Mouse (Mus musculus) left cerebral cortex, postnatal 14 days (tissue): Measurements from ENCODE around the gene Cdk14. TPM values are rescaled to one million over a fixed set of nuclear protein-coding genes. Genes with fewer than 3 reads are reported as not detected.

Experiments
- DNase-seq, 2 experiments: peaks; one replicate each; pipeline ENCODE4 v3.0.0; 2021 to 2022; ENCODE audit warnings: low spot score in 2 of 2, mixed read lengths in 1 of 2
- intact Hi-C: fragments of 180-260 bp; cut with DNase I; formaldehyde crosslinking; loops from one replicate; pipeline ENCODE4 v1.15.1; 2025
- total RNA-seq, 2 experiments: library from RNA; stranded (reverse); gene quantifications; 2 replicates each; pipeline ENCODE4 v1.2.3; 2021

The Cdk14 gene
- total RNA-seq, 2 experiments from 2014 or later = 159 to 167 TPM

GRCm38 (mm10) chr5:5370322-5371082, 49.6 kb downstream of the Cdk14 start:
- intact Hi-C loops = no loop called here
- DNase-seq = no peak

- no peak for DNase-seq
- intact Hi-C loops = no loop called here
Observed at GRCm38 (mm10) chr5:5368389-5369164, 51.5 kb downstream of the Cdk14 start.

- intact Hi-C loops = no loop called here
- no peak for DNase-seq
Observed at GRCm38 (mm10) chr5:5367550-5367949, 52.6 kb downstream of the Cdk14 start.

- intact Hi-C loops = no loop called here
- no peak for DNase-seq
Observed at GRCm38 (mm10) chr5:5365285-5366076, 54.6 kb downstream of the Cdk14 start.

GRCm38 (mm10) chr5:5361684-5362083, 58.4 kb downstream of the Cdk14 start:
- DNase-seq = no peak
- intact Hi-C loops = no loop called here

- DNase-seq = no peak
- intact Hi-C loops = no loop called here
Observed at GRCm38 (mm10) chr5:5360338-5360737, 59.8 kb downstream of the Cdk14 start.

GRCm38 (mm10) chr5:5359915-5360314, 60.2 kb downstream of the Cdk14 start:
- no peak for DNase-seq
- intact Hi-C loops = no loop called here

GRCm38 (mm10) chr5:5359370-5359769, 60.7 kb downstream of the Cdk14 start:
- intact Hi-C loops = no loop called here
- no peak for DNase-seq

GRCm38 (mm10) chr5:5358019-5358717, 61.9 kb downstream of the Cdk14 start:
- intact Hi-C loops = no loop called here
- no peak for DNase-seq

- DNase-seq = no peak
- intact Hi-C loops = no loop called here
Observed at GRCm38 (mm10) chr5:5354684-5355368, 65.3 kb downstream of the Cdk14 start.

GRCm38 (mm10) chr5:5353946-5354345, 66.2 kb downstream of the Cdk14 start:
- DNase-seq = no peak
- intact Hi-C loops = no loop called here

- DNase-seq = no peak
- intact Hi-C loops = no loop called here
Observed at GRCm38 (mm10) chr5:5344646-5345045, 75.5 kb downstream of the Cdk14 start.

GRCm38 (mm10) chr5:5343741-5344140, 76.4 kb downstream of the Cdk14 start:
- DNase-seq = no peak
- intact Hi-C loops = no loop called here

GRCm38 (mm10) chr5:5343267-5343666, 76.8 kb downstream of the Cdk14 start:
- intact Hi-C loops = no loop called here
- no peak for DNase-seq

- DNase-seq = peak; percentile 62 to 67
- intact Hi-C loops = no loop called here
Observed at GRCm38 (mm10) chr5:5342410-5343137, 77.5 kb downstream of the Cdk14 start.

GRCm38 (mm10) chr5:5341611-5342010, 78.5 kb downstream of the Cdk14 start:
- no peak for DNase-seq
- intact Hi-C loops = no loop called here

- intact Hi-C loops = no loop called here
- no peak for DNase-seq
Observed at GRCm38 (mm10) chr5:5333916-5334315, 86.2 kb downstream of the Cdk14 start.

GRCm38 (mm10) chr5:5330926-5331460, 89.1 kb downstream of the Cdk14 start:
- DNase-seq = no peak
- intact Hi-C loops = no loop called here
